Mouse (Mus musculus) heart, embryonic 14.5 days (tissue): ENCODE data around the gene Rangap1. TPM values are rescaled to one million over a fixed set of nuclear protein-coding genes. Genes with fewer than 3 reads are reported as not detected.
"Not testable (repeated sequence)": the region's sequence is repeated elsewhere in the genome, so short reads cannot be mapped to it uniquely, and the experiment has no call there.

Experiments
- ATAC-seq: fragments of 200-750 bp; cut with Nextera tagmentation; 2 replicates; pipeline ENCODE4 v1.8.0; 2017; ENCODE audit warnings: low read depth, moderate TSS enrichment; ENCODE audit not compliant: insufficient number of reproducible peaks, insufficient read depth, low FRiP score
- H3K27ac ChIP-seq, 2 experiments: fragments of 200-500 bp in 1 of 2; fragments of 300-500 bp in 1 of 2; sonication (generic) in 1 of 2; replicated peaks in 1 of 2; 2 replicates each; pipeline ENCODE4 v1.5.1; 2012 to 2014; ENCODE audit warnings: low read depth in 2 of 2, low read length in 2 of 2, control low read depth in 1 of 2, mild to moderate bottlenecking in 1 of 2, mixed read lengths in 1 of 2; ENCODE audit not compliant: control insufficient read depth in 1 of 2, insufficient read depth in 1 of 2
- H3K27me3 ChIP-seq: fragments of 300-500 bp; sonication (generic); 2 replicates; pipeline ENCODE4 v1.6.1; 2014; ENCODE audit warnings: mild to moderate bottlenecking, low read length, control low read depth; ENCODE audit not compliant: control insufficient read depth, insufficient read depth
- H3K36me3 ChIP-seq: fragments of 300-500 bp; sonication (generic); 2 replicates; pipeline ENCODE4 v1.6.1; 2014; ENCODE audit warnings: mild to moderate bottlenecking, control low read depth, low read length, mixed read lengths; ENCODE audit not compliant: control insufficient read depth, insufficient read depth
- H3K4me1 ChIP-seq, 2 experiments: fragments of 200-500 bp in 1 of 2; fragments of 300-500 bp in 1 of 2; sonication (generic) in 1 of 2; 2 replicates each; pipeline ENCODE4 v1.6.1; 2012 to 2014; ENCODE audit warnings: low read length in 2 of 2, control low read depth in 1 of 2, mixed read lengths in 1 of 2; ENCODE audit not compliant: control insufficient read depth in 2 of 2, insufficient read depth in 2 of 2
- H3K4me2 ChIP-seq: fragments of 300-500 bp; sonication (generic); 2 replicates; pipeline ENCODE4 v1.6.1; 2014; ENCODE audit warnings: mild to moderate bottlenecking, low read length
- H3K4me3 ChIP-seq, 2 experiments: fragments of 200-500 bp in 1 of 2; fragments of 300-500 bp in 1 of 2; sonication (generic) in 1 of 2; 2 replicates each; pipeline ENCODE4 v1.5.1; 2012 to 2014; ENCODE audit warnings: low read length in 2 of 2, mild to moderate bottlenecking in 2 of 2, control low read depth in 1 of 2, low read depth in 1 of 2, moderate library complexity in 1 of 2; ENCODE audit not compliant: control insufficient read depth in 1 of 2, insufficient read depth in 1 of 2
- H3K9ac ChIP-seq: fragments of 300-500 bp; sonication (generic); 2 replicates; pipeline ENCODE4 v1.6.1; 2014; ENCODE audit warnings: mild to moderate bottlenecking, low read length
- H3K9me3 ChIP-seq: fragments of 300-500 bp; sonication (generic); 2 replicates; pipeline ENCODE4 v1.6.1; 2016; ENCODE audit warnings: low read length, control low read depth; ENCODE audit not compliant: control insufficient read depth
- WGBS: fragments of 180-500 bp; shearing (Covaris S2); extraction: QIAGEN DNeasy Blood & Tissue Kit; methylation state at CpG from one replicate; pipeline ENCODE4 v1.1.7; 2014; 5-methylcytosine and 5-hydroxymethylcytosine counted together
- polyA plus RNA-seq: library from polyadenylated mRNA; unstranded; fragments of >200 nt; fragmentation: Nextera tagmentation; extraction: Ambion mirVana; gene quantifications from 2 replicates; pipeline ENCODE4 v1.2.1, GENCODE M21; 2014

Gene Rangap1
- polyA plus RNA-seq, 1 experiment from 2014 or later = 75.3 TPM

DNA sequence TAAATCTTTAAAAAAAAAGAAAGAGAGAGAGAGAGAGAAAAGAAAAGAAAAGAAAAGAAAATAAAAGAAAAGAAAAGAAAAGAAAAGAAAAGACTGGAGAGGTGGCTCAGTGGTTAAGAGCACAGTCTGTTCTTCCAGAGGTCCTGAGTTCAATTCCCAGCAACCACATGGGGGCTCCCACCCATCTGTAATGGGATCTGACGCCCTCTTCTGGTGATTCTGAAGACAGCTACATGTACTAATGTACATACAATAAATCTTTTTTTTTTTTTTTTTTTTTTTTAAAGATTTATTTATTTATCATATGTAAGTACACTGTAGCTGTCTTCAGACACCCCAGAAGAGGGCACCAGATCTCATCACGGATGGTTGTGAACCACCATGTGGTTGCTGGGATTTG lies 3.0 kb downstream of the Rangap1 start:
- H3K27ac ChIP-seq, H3K4me3 ChIP-seq, H3K36me3 ChIP-seq, ATAC-seq, H3K9ac ChIP-seq, H3K27me3 ChIP-seq, H3K4me2 ChIP-seq, H3K9me3 ChIP-seq: not testable (repeated sequence)
- peaks cover 2 to 12% of the 10 kb centered on the region in 2 experiments for H3K4me1 ChIP-seq
- 6% methylated on average over 1 of the region's 2 CpGs for WGBS

DNA sequence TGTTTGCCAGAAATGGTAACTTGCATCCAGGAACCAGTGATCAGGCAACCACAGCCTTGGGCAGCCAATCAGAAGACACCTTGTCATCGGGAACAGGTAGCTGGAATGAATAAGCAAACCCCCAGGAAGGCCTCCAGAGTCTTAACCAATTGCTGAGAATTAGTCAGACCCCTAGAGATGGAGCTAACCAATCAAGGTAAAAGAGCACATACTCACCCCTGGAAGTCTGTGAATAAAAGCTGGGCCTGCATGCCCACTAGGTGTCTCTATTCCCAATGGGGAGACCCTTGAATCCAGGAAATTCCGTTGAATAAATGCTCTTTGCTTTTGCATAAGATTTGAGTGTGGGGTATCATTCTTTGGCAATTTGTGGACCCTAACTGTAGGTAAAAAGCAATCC lies 5.4 kb downstream of the Rangap1 start:
- Histone ChIP-seq H3K9ac (no peak overlapping the region), H3K4me1 (peaks cover 0 to 5% of the 10 kb centered on the region in 2 experiments; a peak in 1 of 4 replicates), H3K4me3 (no peak overlapping the region), H3K27ac (no peak overlapping the region), H3K4me2 (no peak overlapping the region), H3K36me3 (no peaks in the 10 kb centered on the region), H3K9me3 (no peaks in the 10 kb centered on the region), H3K27me3 (no peaks in the 10 kb centered on the region)
- no peak for ATAC-seq
- 12% methylated on average over 2 of the region's 2 CpGs for WGBS

DNA sequence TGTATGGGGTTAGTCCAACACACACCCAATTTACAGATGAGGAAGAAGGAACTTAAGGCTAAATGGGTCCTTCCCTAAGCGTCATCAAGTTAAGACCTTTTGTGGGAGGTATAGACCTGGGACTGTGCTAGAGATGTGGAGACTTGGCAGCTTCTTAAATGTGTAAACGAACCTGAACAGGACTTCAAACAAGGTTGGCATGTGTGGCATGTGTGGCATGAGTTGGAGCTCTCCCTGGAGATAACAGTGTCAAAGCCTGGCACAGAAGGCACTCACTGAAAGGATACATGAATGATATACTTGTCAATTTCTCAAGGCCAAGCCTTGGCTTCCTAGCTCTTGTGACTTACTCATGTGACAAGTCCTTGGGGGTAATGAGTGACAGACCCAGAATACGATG lies 6.0 kb downstream of the Rangap1 start:
- Histone ChIP-seq H3K4me2 (no peak overlapping the region), H3K4me1 (0 out of 4 replicates have a peak, but pooled peaks cover 0 to 2% of the 10 kb centered on the region in 2 experiments), H3K36me3 (no peaks in the 10 kb centered on the region), H3K27me3 (no peaks in the 10 kb centered on the region), H3K4me3 (no peak overlapping the region), H3K9me3 (no peaks in the 10 kb centered on the region), H3K9ac (no peak overlapping the region), H3K27ac (no peak overlapping the region)
- no peak for ATAC-seq
- WGBS = 56% methylated on average over 3 of the region's 3 CpGs

DNA sequence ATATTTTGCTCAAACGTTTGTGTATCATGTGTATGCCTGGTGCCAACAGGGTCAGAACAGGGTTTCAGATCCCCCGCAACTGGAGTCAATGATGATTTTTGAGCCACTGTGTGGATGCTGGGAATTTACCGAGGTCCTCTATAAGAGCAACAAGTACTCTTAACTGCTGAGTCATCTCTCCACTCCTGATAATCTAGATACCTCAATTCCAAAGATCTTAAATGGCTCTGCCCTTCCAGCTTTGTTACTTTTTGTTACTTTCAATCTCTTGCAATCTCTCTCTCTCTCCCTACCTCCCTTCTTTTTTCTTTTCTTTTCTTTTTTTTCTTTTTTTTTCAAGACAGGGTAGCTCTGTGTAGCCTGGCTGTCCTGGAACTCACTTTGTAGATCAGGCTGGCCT lies 10.3 kb downstream of the Rangap1 start:
- no peak overlapping the region for H3K27ac ChIP-seq
- no peak overlapping the region for H3K4me2 ChIP-seq
- ATAC-seq = no peak
- H3K4me3 ChIP-seq = no peak overlapping the region
- H3K36me3 ChIP-seq = no peaks in the 10 kb centered on the region
- H3K9ac ChIP-seq = no peak overlapping the region
- H3K9me3 ChIP-seq = no peaks in the 10 kb centered on the region
- no peaks in the 10 kb centered on the region for H3K27me3 ChIP-seq
- WGBS = 45% methylated on average over 3 of the region's 3 CpGs
- no peaks in the 10 kb centered on the region for H3K4me1 ChIP-seq

DNA sequence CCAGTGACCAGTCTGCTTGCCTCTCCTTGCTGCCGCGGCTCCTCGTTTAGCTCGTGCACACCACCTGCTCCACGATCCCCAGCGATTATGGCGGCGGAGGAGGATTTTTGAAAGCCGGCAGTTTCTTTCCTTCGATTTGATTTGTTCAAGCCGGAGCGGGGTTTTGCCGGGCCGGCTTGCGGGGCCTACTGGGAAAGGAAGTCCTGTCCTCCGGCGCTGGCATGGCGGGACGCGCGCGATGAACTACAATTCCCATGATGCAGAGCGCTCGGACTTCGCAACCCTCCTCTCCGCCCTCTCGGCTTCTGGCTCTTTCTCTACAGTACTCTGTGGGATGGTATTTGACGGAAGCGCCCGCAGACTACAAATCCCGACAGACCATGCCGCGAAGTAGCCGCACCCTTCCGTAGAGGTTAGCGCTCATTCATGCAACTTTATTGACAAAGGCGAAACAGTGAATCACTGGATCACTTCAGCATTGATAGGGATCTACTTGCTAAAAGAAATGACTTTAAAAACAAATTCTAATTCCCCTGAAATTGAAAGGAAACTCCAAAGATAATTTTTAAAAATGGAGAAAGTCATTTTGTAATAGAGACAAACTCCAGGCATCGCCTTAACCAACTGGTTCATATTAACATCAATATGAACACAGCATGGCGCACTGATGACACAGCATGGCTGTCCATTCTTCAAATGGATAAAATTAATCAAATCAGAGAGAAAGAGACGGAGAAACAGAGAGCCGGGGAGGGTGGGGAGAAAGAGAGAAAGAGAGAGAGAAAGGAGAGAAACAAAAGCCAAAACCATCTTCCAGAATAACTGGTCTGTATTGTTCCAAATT lies 15.3 kb downstream of the Rangap1 start:
- Histone ChIP-seq H3K4me3 (peak overlapping the region; percentile 69 to 92), H3K36me3 (peaks cover 11% of the 10 kb centered on the region), H3K27ac (peak overlapping the region; percentile 6 to 70), H3K27me3 (no peaks in the 10 kb centered on the region), H3K4me2 (peak overlapping the region; percentile 90), H3K9ac (peak overlapping the region; percentile 93), H3K9me3 (no peaks in the 10 kb centered on the region), H3K4me1 (peaks cover 0 to 17% of the 10 kb centered on the region in 2 experiments; a peak in 2 of 4 replicates)
- ATAC-seq = peak; percentile 98
- WGBS = 5% methylated on average over 41 of the region's 41 CpGs

DNA sequence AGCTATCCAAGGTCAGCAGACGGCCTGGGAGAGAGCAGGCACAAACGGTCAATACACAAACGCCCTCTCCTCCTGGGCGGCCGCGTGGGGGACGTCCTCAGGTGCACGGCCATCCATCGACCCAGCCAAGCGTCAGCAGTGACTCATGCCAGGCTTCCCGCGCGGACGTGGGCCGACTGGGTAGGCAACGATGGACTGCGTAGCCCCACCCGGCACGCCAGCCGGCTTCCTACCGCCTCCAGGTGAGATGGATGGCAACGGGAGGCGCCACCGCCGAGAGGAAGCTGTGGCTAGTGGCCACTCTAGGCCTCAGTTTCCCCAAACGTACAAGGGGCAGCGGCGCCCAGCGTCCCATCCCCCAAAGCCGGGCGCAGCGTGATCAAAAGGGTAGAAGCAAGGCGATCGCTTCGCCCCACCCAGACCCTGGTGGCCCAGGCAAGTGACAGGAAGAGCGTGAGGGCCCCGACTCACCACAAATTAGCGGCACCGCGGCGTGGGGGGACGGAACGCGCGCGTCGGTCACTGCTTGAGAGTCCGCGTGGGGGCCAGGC lies 16.0 kb downstream of the Rangap1 start:
- Histone ChIP-seq H3K9me3 (no peaks in the 10 kb centered on the region), H3K27me3 (no peaks in the 10 kb centered on the region), H3K9ac (peak overlapping the region; percentile 93), H3K36me3 (peaks cover 15% of the 10 kb centered on the region), H3K4me3 (peak overlapping the region; percentile 69 to 92), H3K4me2 (peak overlapping the region; percentile 90), H3K27ac (peak overlapping the region; percentile 6 to 70), H3K4me1 (peaks cover 0 to 17% of the 10 kb centered on the region in 2 experiments; a peak in 2 of 4 replicates)
- no peak for ATAC-seq
- under 1% methylated on average over 49 of the region's 49 CpGs for WGBS

DNA sequence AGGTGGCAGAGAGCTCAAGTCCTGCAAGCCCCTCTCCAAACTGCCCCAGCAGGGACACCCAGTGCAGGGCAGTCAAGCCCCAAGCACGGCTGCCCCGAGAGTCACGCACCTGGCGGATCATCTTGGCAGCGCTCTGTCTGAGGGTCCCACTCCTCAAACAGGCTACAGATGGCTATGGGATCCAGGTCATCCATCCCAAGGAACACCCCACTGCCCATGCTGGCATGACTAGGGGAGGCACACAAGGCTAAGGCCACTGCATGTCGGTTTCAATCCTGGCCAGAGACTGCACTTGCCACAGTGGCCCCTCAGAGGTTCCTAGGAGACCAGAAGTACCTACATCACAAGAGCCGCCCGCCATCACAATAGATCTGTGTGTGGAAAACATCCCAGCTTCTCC lies 19.4 kb downstream of the Rangap1 start:
- no peak for ATAC-seq
- Histone ChIP-seq H3K9me3 (no peaks in the 10 kb centered on the region), H3K4me2 (no peak overlapping the region), H3K36me3 (peaks cover 48% of the 10 kb centered on the region), H3K4me3 (no peak overlapping the region), H3K9ac (no peak overlapping the region), H3K27me3 (no peaks in the 10 kb centered on the region), H3K27ac (no peak overlapping the region), H3K4me1 (peaks cover 0 to 17% of the 10 kb centered on the region in 2 experiments; a peak in 2 of 4 replicates)
- 95% methylated on average over 8 of the region's 8 CpGs for WGBS
